Mouse (Mus musculus): Measurements from ENCODE around the gene Depdc7. TPM values are rescaled to one million over a fixed set of nuclear protein-coding genes. Genes with fewer than 3 reads are reported as not detected.

The Depdc7 gene
- polyA plus RNA-seq (2014; fragmentation: Illumina TruSeq; extraction: RNeasy Lipid Tissue Mini Kit (QIAGEN cat#74804); ENCODE audit: low read depth, low replicate concordance), result 1.6 TPM

GRCm38 (mm10) chr2:104742741-104743064, at the start of gene Depdc7:
Gene Depdc7, minus strand, starts transcription at chr2:104742878.

GRCm38 (mm10) chr2:104716279-104716678, 26.4 kb downstream of the Depdc7 start, which contains the start of gene Pin1rt1:
Gene Pin1rt1, minus strand, starts transcription at chr2:104716379.

GRCm38 (mm10) chr2:104711585-104712485, 30.8 kb downstream of the Depdc7 start, which contains the start of gene Tcp11l1:
Gene Tcp11l1, minus strand, starts transcription at chr2:104712169.

Other genes starting within 250 kb of the Depdc7 start
- 105 TPM for gene Hipk3, start 248.4 kb downstream of the Depdc7 start, polyA plus RNA-seq (2014; fragmentation: Illumina TruSeq; extraction: RNeasy Lipid Tissue Mini Kit (QIAGEN cat#74804); ENCODE audit: low read depth, low replicate concordance)
- 14.6 TPM for gene Cstf3, start 152.4 kb downstream of the Depdc7 start, polyA plus RNA-seq (2014; fragmentation: Illumina TruSeq; extraction: RNeasy Lipid Tissue Mini Kit (QIAGEN cat#74804); ENCODE audit: low read depth, low replicate concordance)
- 6.7 TPM for gene Tcp11l1, start 30.7 kb downstream of the Depdc7 start, polyA plus RNA-seq (2014; fragmentation: Illumina TruSeq; extraction: RNeasy Lipid Tissue Mini Kit (QIAGEN cat#74804); ENCODE audit: low read depth, low replicate concordance)
- gene Pin1rt1, start 26.5 kb downstream of the Depdc7 start, polyA plus RNA-seq (2014; fragmentation: Illumina TruSeq; extraction: RNeasy Lipid Tissue Mini Kit (QIAGEN cat#74804); ENCODE audit: low read depth, low replicate concordance), result not detected
- 16.2 TPM for gene Qser1, start 73.9 kb upstream of the Depdc7 start, polyA plus RNA-seq (2014; fragmentation: Illumina TruSeq; extraction: RNeasy Lipid Tissue Mini Kit (QIAGEN cat#74804); ENCODE audit: low read depth, low replicate concordance)
- 0.73 TPM for gene Prrg4, start 107.0 kb upstream of the Depdc7 start, polyA plus RNA-seq (2014; fragmentation: Illumina TruSeq; extraction: RNeasy Lipid Tissue Mini Kit (QIAGEN cat#74804); ENCODE audit: low read depth, low replicate concordance)
- 15.8 TPM for gene Ccdc73, start 124.9 kb upstream of the Depdc7 start, polyA plus RNA-seq (2014; fragmentation: Illumina TruSeq; extraction: RNeasy Lipid Tissue Mini Kit (QIAGEN cat#74804); ENCODE audit: low read depth, low replicate concordance)

Measured in heart, adult 10 weeks (tissue).